Comparison of ENCODE assay signal across 17 mouse cellular contexts in genomic region chr1:139276619-139277320, GRCm38 (mm10).
DNase-seq lines count a peak whose midpoint lies in the region; ATAC-seq and TF ChIP-seq lines count a peak whose summit lies in the region.
"Had no signal": no experiment of that assay in that cellular context is flagged by ENCODE, and none has a peak within 500 bp of the region (broad histone marks: within the 10 kb centered on the region; RNA-seq: fewer than 3 reads in every experiment).

No protein-coding gene starts in this region.

- 87% methylated on average over 4 of the region's 4 CpGs for WGBS in midbrain, embryonic 16.5 days
- 80% methylated on average over 4 of the region's 4 CpGs for WGBS in midbrain, embryonic 11.5 days

- H3K27ac ChIP-seq in midbrain, embryonic 16.5 days (ENCODE audit: low read length), result no peak overlapping the region
- no peak overlapping the region for H3K27ac ChIP-seq in midbrain, embryonic 11.5 days (ENCODE audit: low read depth, low read length)
- H3K27ac ChIP-seq: heart, adult 2 months; midbrain, embryonic 13.5 days had no signal

- peak; percentile 2 for DNase-seq in spleen, adult 12 weeks (ENCODE audit: low spot score)
- no peak for DNase-seq in spleen, postnatal 14 days (ENCODE audit: low spot score in 2 of 2)
- DNase-seq in brain, embryonic 14.5 days (ENCODE audit: low read depth), result peak; percentile 13
- DNase-seq in liver, result peak; percentile 81
- DNase-seq in cerebellum, adult 11 months, result no peak
- no peak for DNase-seq in midbrain, embryonic 11.5 days (ENCODE audit: low spot score, missing footprints)
- DNase-seq: adrenal gland, postnatal 10 days; heart, adult 2 months; heart, postnatal 36 days; kidney, adult 18-20 months; kidney, postnatal 25 days; lung, postnatal 36 days had no signal

- 0 out of 2 replicates have a peak, but pooled peaks have one; percentile 47 for ATAC-seq in megakaryocyte-erythroid progenitor cell, adult 5-6 weeks (replicated peaks; ENCODE audit: low FRiP score, low TSS enrichment, poor library complexity, severe bottlenecking)
- ATAC-seq in midbrain, embryonic 16.5 days, result no peak
- no peak for ATAC-seq in midbrain, embryonic 11.5 days (ENCODE audit: low FRiP score)
- ATAC-seq: forebrain, embryonic 14.5 days; hindbrain, embryonic 16.5 days; midbrain, embryonic 13.5 days had no signal

- no peak overlapping the region for H3K4me2 ChIP-seq in midbrain, embryonic 16.5 days (ENCODE audit: low read length)
- no peak overlapping the region for H3K4me2 ChIP-seq in midbrain, embryonic 11.5 days
- H3K4me2 ChIP-seq: midbrain, embryonic 13.5 days had no signal

- no peaks in the 10 kb centered on the region for H3K9me3 ChIP-seq in midbrain, embryonic 16.5 days (replicated peaks; ENCODE audit: control insufficient read depth, low read length, poor library complexity, severe bottlenecking)
- no peaks in the 10 kb centered on the region for H3K9me3 ChIP-seq in midbrain, embryonic 11.5 days (ENCODE audit: control insufficient read depth, low read length)
- H3K9me3 ChIP-seq: midbrain, embryonic 13.5 days had no signal

- no peaks in the 10 kb centered on the region for H3K4me1 ChIP-seq in midbrain, embryonic 16.5 days (ENCODE audit: control insufficient read depth, insufficient read depth, low read length)
- H3K4me1 ChIP-seq in midbrain, embryonic 11.5 days (ENCODE audit: control insufficient read depth, insufficient read depth, low read length), result no peaks in the 10 kb centered on the region
- H3K4me1 ChIP-seq: midbrain, embryonic 13.5 days had no signal

- H3K36me3 ChIP-seq in midbrain, embryonic 16.5 days (ENCODE audit: control insufficient read depth, insufficient read depth, low read length), result no peaks in the 10 kb centered on the region
- H3K36me3 ChIP-seq in midbrain, embryonic 11.5 days (ENCODE audit: control insufficient read depth, insufficient read depth, low read length), result no peaks in the 10 kb centered on the region
- H3K36me3 ChIP-seq: midbrain, embryonic 13.5 days had no signal

- no peak for TF ChIP-seq POLR2A in brain, embryonic 14.5 days (IDR thresholded peaks at IDR 0.05; ENCODE audit: borderline replicate concordance, extremely low read depth, insufficient read depth, insufficient read length, poor library complexity, severe bottlenecking)

- H3K9ac ChIP-seq in midbrain, embryonic 16.5 days (ENCODE audit: low read depth, low read length), result no peak overlapping the region
- no peak overlapping the region for H3K9ac ChIP-seq in midbrain, embryonic 11.5 days (ENCODE audit: low read length)
- H3K9ac ChIP-seq: midbrain, embryonic 13.5 days had no signal

- no peaks in the 10 kb centered on the region for H3K27me3 ChIP-seq in midbrain, embryonic 16.5 days (ENCODE audit: control insufficient read depth, insufficient read depth, low read depth, low read length)
- no peaks in the 10 kb centered on the region for H3K27me3 ChIP-seq in midbrain, embryonic 11.5 days (ENCODE audit: control insufficient read depth, insufficient read depth, low read length)
- H3K27me3 ChIP-seq: midbrain, embryonic 13.5 days had no signal

- H3K4me3 ChIP-seq in midbrain, embryonic 16.5 days (ENCODE audit: low read depth, low read length), result no peak overlapping the region
- no peak overlapping the region for H3K4me3 ChIP-seq in midbrain, embryonic 11.5 days (ENCODE audit: low read depth, low read length)
- H3K4me3 ChIP-seq: heart, adult 2 months; midbrain, embryonic 13.5 days had no signal

- TF ChIP-seq CTCF in brain, embryonic 14.5 days (IDR thresholded peaks at IDR 0.05; ENCODE audit: borderline replicate concordance, extremely low read depth, insufficient read depth, insufficient read length), result no peak

Comparison
In these comparisons a context has a peak if more than half of its experiments do, and no peak if none do; other contexts are left out.
1. DNase-seq: peak in spleen, adult 12 weeks (single experiment), brain, embryonic 14.5 days (single experiment) and liver (single experiment); none in spleen, postnatal 14 days (0 of 2), cerebellum, adult 11 months (single experiment) and midbrain, embryonic 11.5 days (single experiment).